Mouse (Mus musculus) erythroblast, adult 5-6 weeks (primary cell): Measurements from ENCODE around the gene Larp4. TPM values are rescaled to one million over a fixed set of nuclear protein-coding genes. Genes with fewer than 3 reads are reported as not detected.
"Not testable (repeated sequence)": the region's sequence is repeated elsewhere in the genome, so short reads cannot be mapped to it uniquely, and the experiment has no call there.

Experiments
- ATAC-seq: replicated peaks from 2 replicates; pipeline ENCODE4 v1.8.0; 2016; ENCODE audit warnings: moderate number of reproducible peaks, mild to moderate bottlenecking, moderate TSS enrichment, inconsistent platforms; ENCODE audit not compliant: poor library complexity, low FRiP score, severe bottlenecking
- total RNA-seq, 2 experiments: library from RNA; stranded (forward) in 1 of 2; stranded (reverse) in 1 of 2; fragments of 150-400 nt in 1 of 2; fragments of 200-764, 138-1000 nt in 1 of 2; gene quantifications; 2 replicates each; pipeline versions ENCODE4 v1.2.3 to v1.2.4; 2015 to 2017; ENCODE audit warnings: low replicate concordance in 2 of 2

Gene Larp4
- 21.3 and 34.0 TPM in 2 replicates for total RNA-seq (2015; ENCODE audit: low replicate concordance)
- total RNA-seq (2017; ENCODE audit: low replicate concordance): 15.3 and 17.3 TPM in 2 replicates

DNA sequence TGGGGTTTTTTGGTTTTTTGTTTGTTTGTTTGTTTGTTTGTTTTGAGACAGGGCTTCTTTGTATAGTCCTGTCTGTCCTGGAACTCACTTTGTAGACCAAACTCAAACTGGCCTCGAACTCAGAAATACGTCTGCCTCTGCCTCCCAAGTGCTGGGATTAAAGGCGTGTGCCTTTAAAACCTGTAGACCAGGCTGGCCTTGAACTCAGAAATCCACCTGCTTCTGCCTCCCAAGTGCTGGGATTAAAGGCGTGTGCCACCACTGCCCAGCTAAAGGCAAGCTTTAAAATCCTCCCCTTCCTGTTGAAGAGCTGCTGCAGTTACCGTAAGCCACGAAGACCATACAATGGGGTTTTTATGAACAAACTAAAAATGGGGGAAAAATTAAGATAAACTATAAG lies at the start of gene Larp4:
Gene Larp4 (plus strand): TSS at position 301 of the 400 bp plus-strand sequence.
- ATAC-seq: not testable (repeated sequence)

DNA sequence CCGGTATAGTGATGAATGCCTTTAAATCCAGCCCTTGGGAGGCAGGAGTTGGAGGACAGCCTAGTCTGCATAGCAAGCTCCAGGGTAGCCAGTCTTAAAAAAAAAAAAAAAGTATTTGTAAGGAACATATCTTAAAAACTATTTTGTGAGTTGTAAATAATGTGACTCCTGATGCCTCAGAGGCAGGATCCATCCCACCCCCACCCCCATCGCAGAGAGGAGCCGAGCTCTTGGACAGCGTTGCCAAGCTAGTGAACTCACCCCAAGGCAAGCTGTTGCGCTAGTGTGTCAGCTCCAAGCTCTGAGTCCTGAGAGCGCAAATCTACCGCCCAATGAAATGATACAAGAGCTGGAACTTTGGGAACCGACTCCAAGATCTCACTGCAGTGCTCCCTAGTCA lies 38.6 kb upstream of the Larp4 start:
- ATAC-seq: no peak

- ATAC-seq: no peak
Measured at GRCm38 (mm10) chr15:99934501-99934900, 35.4 kb upstream of the Larp4 start.

GRCm38 (mm10) chr15:99936659-99937058 lies 33.2 kb upstream of the Larp4 start:
- no peak for ATAC-seq

DNA sequence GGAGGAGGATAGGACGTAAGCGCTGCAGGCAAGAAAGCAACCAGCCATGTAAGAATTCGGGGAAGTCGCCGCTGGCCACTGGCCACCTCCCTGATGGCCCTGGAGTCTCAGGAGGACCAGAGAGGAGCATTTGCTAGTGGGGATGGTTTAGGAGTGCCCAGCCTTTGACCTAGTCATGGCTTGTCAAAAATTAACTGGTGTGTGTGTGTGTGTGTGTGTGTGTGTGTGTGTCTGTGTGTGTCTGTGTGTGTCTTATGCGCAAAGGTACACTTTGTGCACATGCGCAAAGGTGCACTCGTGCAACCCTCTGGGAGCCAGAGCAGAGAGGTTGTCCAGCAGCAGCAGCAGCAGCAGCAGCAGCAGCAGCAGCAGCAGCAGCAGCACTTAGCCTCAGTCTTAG lies 32.0 kb upstream of the Larp4 start:
- no peak for ATAC-seq

DNA sequence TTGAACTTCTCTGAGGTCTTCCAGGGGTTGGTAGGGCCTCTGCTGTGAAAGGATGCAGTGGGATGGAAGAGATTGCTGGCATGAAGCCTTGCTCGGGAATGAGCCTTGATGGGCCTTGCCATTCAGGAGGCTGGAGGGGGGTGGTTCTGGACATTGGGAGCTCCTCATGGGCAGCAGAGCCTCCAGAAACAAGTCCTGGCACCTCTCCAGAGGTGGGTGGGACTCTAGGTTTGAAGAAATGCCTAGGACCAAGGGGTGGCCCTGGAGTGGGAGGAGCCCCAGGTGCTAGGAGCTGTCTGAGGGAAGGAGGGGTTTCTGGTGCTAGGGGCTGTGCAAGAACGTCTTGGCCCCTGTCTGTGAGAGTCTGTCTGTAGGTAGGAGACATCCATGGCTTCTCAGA lies 29.4 kb upstream of the Larp4 start:
- no peak for ATAC-seq

- no peak for ATAC-seq
Measured at GRCm38 (mm10) chr15:99940970-99941630, 28.8 kb upstream of the Larp4 start.

DNA sequence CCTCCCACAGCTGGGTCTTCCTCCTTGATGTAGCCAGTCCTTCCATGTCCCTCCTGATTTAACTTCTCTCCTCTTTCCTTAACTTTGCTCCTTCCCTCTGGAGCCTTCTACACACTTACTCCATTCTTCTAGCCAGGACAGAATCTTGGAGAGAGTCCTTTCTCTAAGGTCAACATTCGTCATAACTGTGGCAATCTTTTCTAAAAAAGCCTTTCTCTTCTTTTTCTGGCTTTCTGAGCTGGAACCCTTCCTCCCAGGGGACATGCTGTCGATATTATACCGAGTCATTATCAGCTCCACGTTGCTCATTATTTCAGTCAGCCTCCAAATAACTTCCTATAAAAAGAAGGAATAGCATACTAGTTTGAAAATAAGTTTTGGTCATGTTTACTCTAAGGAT lies 14.5 kb upstream of the Larp4 start:
- ATAC-seq: no peak

- ATAC-seq: no peak
Measured at GRCm38 (mm10) chr15:99965103-99965775, 4.6 kb upstream of the Larp4 start.

DNA sequence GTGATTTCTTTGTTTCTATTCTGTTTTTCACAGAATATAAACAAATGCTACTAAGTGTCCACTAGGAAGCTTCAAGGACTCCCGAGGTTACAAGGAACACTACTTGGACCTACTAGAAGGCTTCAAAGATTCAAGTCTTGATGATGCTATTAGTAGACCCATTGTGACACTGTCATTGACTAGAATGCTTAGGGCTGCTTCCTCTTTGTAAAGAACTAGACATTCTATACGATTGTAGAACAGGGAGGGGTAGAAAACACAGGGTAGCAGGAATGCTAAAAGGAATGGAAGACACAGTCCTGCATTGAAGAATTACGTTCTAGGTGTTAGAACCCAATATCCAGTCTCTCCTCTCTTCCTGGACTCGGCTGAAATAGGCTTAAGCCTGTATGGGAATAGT lies 2.9 kb upstream of the Larp4 start, which contains the start of gene Fam186a:
Gene Fam186a (minus strand): TSS at position 101 of the 400 bp plus-strand sequence.
- ATAC-seq: no peak

- ATAC-seq: no peak
Measured at GRCm38 (mm10) chr15:99970606-99971005, 741 bp downstream of the Larp4 start.

- ATAC-seq: peak; percentile 98
Measured at GRCm38 (mm10) chr15:99972361-99972988, 2.6 kb downstream of the Larp4 start.

- peak; percentile 66 for ATAC-seq
Measured at GRCm38 (mm10) chr15:99972989-99973911, 3.4 kb downstream of the Larp4 start.

GRCm38 (mm10) chr15:99974476-99975220 lies 4.8 kb downstream of the Larp4 start:
- no peak for ATAC-seq

GRCm38 (mm10) chr15:99976121-99976520 lies 6.3 kb downstream of the Larp4 start:
- ATAC-seq: not testable (repeated sequence)

- no peak for ATAC-seq
Measured at GRCm38 (mm10) chr15:99979266-99979665, 9.4 kb downstream of the Larp4 start.

DNA sequence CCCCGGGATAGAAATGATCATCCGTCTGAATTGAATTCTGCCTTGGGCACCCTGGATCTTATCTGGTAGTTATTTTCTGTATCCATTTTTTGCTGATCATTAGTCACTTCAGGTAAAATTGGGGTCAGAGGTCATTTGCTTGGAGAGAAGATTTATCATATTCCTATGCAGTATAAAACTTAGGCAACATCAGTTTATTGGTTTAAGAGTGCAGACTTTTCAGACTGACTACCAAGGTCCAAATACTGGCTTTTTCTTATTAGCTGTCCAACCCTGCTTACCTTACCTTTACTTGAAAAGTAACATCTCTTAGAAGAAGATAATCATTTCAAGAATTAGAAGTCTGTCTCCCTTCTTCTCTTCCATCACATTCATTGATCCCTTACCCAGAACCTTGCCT lies 9.8 kb downstream of the Larp4 start:
- ATAC-seq: no peak

GRCm38 (mm10) chr15:99993100-99993499 lies 23.2 kb downstream of the Larp4 start:
- no peak for ATAC-seq

DNA sequence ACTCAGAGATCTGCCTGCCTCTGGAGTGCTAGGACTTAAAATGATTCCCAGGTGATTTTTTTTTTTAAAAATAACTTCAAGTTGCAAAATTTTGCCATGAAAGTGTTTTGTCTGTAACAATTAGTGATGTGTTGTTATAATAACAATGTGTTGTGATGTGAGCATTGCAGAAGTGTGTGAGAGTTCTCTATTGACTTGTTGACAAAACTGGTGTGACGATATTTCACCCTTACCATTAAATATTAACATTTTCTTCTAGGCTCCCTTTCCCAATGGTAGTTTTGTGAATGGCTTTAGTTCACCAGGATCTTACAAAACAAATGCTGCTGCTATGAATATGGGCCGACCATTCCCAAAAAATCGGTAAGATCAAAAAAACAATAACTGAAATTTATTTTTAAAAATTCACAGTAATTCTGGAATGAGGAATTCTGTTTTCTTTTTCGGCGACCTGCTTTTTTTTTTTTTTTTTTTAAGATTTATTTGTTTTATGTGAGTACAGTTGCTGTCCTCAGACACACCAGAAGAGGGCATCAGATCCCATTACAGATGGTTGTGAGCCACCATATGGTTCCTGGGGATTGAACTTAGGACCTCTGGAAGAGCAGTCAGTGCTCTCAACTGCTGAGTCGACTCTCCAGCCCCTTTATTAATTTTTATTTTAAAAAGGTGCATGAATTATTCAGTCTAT lies 27.4 kb downstream of the Larp4 start:
- ATAC-seq: no peak
